Mouse (Mus musculus) embryonic facial prominence, embryonic 13.5 days (tissue): Measurements from ENCODE around the gene Cmtm4. TPM values are rescaled to one million over a fixed set of nuclear protein-coding genes. Genes with fewer than 3 reads are reported as not detected.
A peak's percentile ranks its signal among the peaks of the same experiment; 100 is the strongest.

Experiments used
- ATAC-seq: fragments of 200-750 bp; cut with Nextera tagmentation; 2 replicates; pipeline ENCODE4 v1.8.0; 2017; ENCODE audit warnings: low read depth; ENCODE audit not compliant: insufficient number of reproducible peaks, insufficient read depth, low FRiP score, low TSS enrichment
- H3K27ac ChIP-seq: fragments of 300-500 bp; sonication (generic); 2 replicates; pipeline ENCODE4 v1.5.1; 2015; ENCODE audit warnings: moderate library complexity, mild to moderate bottlenecking, inconsistent platforms
- H3K27me3 ChIP-seq: fragments of 300-500 bp; sonication (generic); 2 replicates; pipeline ENCODE4 v1.6.1; 2015; ENCODE audit warnings: mild to moderate bottlenecking, inconsistent platforms
- H3K36me3 ChIP-seq: fragments of 300-500 bp; sonication (generic); 2 replicates; pipeline ENCODE4 v1.6.1; 2015; ENCODE audit warnings: mild to moderate bottlenecking, inconsistent platforms
- H3K4me1 ChIP-seq: fragments of 300-500 bp; sonication (generic); 2 replicates; pipeline ENCODE4 v1.6.1; 2015; ENCODE audit warnings: inconsistent platforms
- H3K4me2 ChIP-seq: fragments of 300-500 bp; sonication (generic); 2 replicates; pipeline ENCODE4 v1.6.1; 2015; ENCODE audit warnings: moderate library complexity, mild to moderate bottlenecking, inconsistent platforms
- H3K4me3 ChIP-seq: fragments of 300-500 bp; sonication (generic); 2 replicates; pipeline ENCODE4 v1.5.1; 2015; ENCODE audit warnings: mild to moderate bottlenecking, inconsistent platforms
- H3K9ac ChIP-seq: fragments of 300-500 bp; sonication (generic); 2 replicates; pipeline ENCODE4 v1.6.1; 2015; ENCODE audit warnings: mild to moderate bottlenecking, inconsistent platforms
- H3K9me3 ChIP-seq: fragments of 300-500 bp; sonication (generic); 2 replicates; pipeline ENCODE4 v1.6.1; 2016; ENCODE audit warnings: inconsistent platforms
- WGBS: fragments of 180-500 bp; shearing (Covaris S2); methylation state at CpG from one replicate; pipeline ENCODE4 v1.1.7; 2015; ENCODE audit warnings: mixed read lengths; 5-methylcytosine and 5-hydroxymethylcytosine counted together
- polyA plus RNA-seq: library from polyadenylated mRNA; unstranded; fragments of >200 nt; fragmentation: Nextera tagmentation; extraction: Ambion mirVana; gene quantifications from 2 replicates; pipeline ENCODE4 v1.2.1, GENCODE M21; 2015

The Cmtm4 gene
- polyA plus RNA-seq, 1 experiment from 2014 or later, result 3.6 TPM

DNA sequence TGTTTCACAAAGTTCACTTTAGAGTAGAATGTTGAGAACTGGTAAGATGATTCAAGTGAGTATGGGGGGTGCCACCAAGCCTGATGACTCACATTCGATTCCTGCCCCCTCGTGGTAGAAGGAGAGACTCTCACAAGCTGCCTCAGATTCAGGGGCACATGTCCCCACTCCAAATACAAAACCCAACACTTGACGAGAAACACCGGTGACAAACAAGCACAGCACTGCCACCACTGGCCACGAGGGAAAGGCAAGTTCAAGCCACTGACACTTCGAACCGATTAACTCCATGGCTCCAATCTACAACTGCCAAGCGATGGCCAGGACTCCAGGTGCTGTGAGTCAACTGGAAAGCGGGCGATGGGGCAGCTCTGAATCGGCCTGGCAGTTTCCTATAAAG lies 21.8 kb downstream of the Cmtm4 start:
- Histone ChIP-seq H3K27ac (no peak overlapping the region), H3K9me3 (no peaks in the 10 kb centered on the region), H3K36me3 (0 out of 2 replicates have a peak, but pooled peaks cover 3% of the 10 kb centered on the region), H3K4me1 (peaks cover 32% of the 10 kb centered on the region), H3K4me2 (no peak overlapping the region), H3K9ac (no peak overlapping the region), H3K27me3 (no peaks in the 10 kb centered on the region; the same call in 1 of the 2 replicates), H3K4me3 (no peak overlapping the region)
- 83% methylated on average over 11 of the region's 11 CpGs for WGBS
- no peak for ATAC-seq

- Histone ChIP-seq H3K9me3 (no peaks in the 10 kb centered on the region), H3K9ac (no peak overlapping the region), H3K4me2 (no peak overlapping the region), H3K27ac (no peak overlapping the region), H3K4me3 (no peak overlapping the region), H3K36me3 (0 out of 2 replicates have a peak, but pooled peaks cover 3% of the 10 kb centered on the region), H3K27me3 (no peaks in the 10 kb centered on the region; the same call in 1 of the 2 replicates), H3K4me1 (peaks cover 40% of the 10 kb centered on the region)
- 91% methylated on average over 6 of the region's 6 CpGs for WGBS
- ATAC-seq, result no peak
These were observed 24.5 kb downstream of the Cmtm4 start for GRCm38 (mm10) chr8:104371121-104371520.

- Histone ChIP-seq H3K36me3 (0 out of 2 replicates have a peak, but pooled peaks cover 3% of the 10 kb centered on the region), H3K9ac (no peak overlapping the region), H3K4me1 (peaks cover 30% of the 10 kb centered on the region), H3K27me3 (no peaks in the 10 kb centered on the region; the same call in 1 of the 2 replicates), H3K4me3 (no peak overlapping the region), H3K9me3 (no peaks in the 10 kb centered on the region), H3K4me2 (no peak overlapping the region), H3K27ac (no peak overlapping the region)
- WGBS, result 81% methylated on average over 6 of the region's 6 CpGs
- no peak for ATAC-seq
These were observed 25.5 kb downstream of the Cmtm4 start for GRCm38 (mm10) chr8:104370071-104370470.

GRCm38 (mm10) chr8:104369591-104369990 lies 26.0 kb downstream of the Cmtm4 start:
- Histone ChIP-seq H3K4me1 (peaks cover 25% of the 10 kb centered on the region), H3K36me3 (0 out of 2 replicates have a peak, but pooled peaks cover 3% of the 10 kb centered on the region), H3K27ac (no peak overlapping the region), H3K4me2 (no peak overlapping the region), H3K9me3 (no peaks in the 10 kb centered on the region), H3K4me3 (no peak overlapping the region), H3K27me3 (no peaks in the 10 kb centered on the region; the same call in 1 of the 2 replicates), H3K9ac (no peak overlapping the region)
- whole genome bisulfite sequencing, result 76% methylated on average over 12 of the region's 12 CpGs
- no peak for ATAC-seq

GRCm38 (mm10) chr8:104367398-104367797 lies 28.2 kb downstream of the Cmtm4 start:
- no peak for ATAC-seq
- H3K4me2 ChIP-seq, result no peak overlapping the region
- H3K9ac ChIP-seq, result no peak overlapping the region
- no peak overlapping the region for H3K4me3 ChIP-seq
- 54% methylated on average over 5 of the region's 5 CpGs for WGBS
- 0 out of 2 replicates have a peak, but pooled peaks cover 3% of the 10 kb centered on the region for H3K36me3 ChIP-seq
- H3K9me3 ChIP-seq, result no peaks in the 10 kb centered on the region
- no peaks in the 10 kb centered on the region; the same call in 1 of the 2 replicates for H3K27me3 ChIP-seq
- peaks cover 23% of the 10 kb centered on the region for H3K4me1 ChIP-seq
- H3K27ac ChIP-seq, result no peak overlapping the region

- 85% methylated on average over 9 of the region's 9 CpGs for WGBS
- ATAC-seq, result no peak
These were observed 29.9 kb downstream of the Cmtm4 start for GRCm38 (mm10) chr8:104365695-104366094.

DNA sequence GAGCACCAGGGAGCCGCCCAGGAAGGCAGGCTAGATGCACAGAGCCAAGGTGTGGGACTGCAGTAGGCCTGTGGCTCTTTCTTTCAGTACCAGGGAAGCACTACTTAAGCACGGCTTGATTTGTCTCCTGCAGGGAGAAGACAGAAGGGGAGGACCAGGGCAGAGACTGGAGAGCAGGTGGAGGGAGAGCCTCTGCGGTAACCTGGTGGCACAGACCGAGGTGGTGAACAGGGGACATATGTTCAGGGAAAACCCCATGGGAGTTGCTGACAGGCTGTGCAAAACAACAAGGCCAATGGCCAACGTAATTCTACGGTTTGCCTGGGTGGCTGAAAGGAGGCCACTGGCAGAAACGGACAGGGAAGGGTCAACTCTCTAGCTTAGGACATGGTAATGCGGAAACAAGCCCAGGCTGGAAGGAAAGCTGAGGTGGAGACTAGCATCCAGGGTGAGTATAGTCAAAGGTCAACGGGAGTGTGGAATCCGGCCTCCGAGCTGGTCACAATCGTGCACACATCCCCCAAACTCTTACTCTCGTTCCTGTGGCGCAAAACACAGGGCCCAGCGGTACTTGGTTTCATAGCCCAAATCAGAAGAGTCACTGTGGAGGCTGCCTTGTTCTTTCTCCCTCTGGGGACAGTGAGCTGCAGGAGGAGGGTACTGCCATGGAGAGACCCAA lies 35.7 kb downstream of the Cmtm4 start:
- Histone ChIP-seq H3K27ac (no peak overlapping the region; the same call in 1 of the 2 replicates), H3K27me3 (no peaks in the 10 kb centered on the region), H3K9me3 (no peaks in the 10 kb centered on the region), H3K4me2 (no peak overlapping the region), H3K9ac (0 out of 2 replicates have a peak overlapping the region, but pooled peaks have one; percentile 17), H3K4me1 (peaks cover 9% of the 10 kb centered on the region; the same call in 1 of the 2 replicates), H3K36me3 (peaks cover 18% of the 10 kb centered on the region), H3K4me3 (no peak overlapping the region)
- ATAC-seq, result no peak
- 70% methylated on average over 15 of the region's 15 CpGs for WGBS

More at GRCm38 (mm10) chr8:104365695-104366094, 29.9 kb downstream of the Cmtm4 start:
- Histone ChIP-seq H3K4me3 (no peak overlapping the region), H3K4me2 (no peak overlapping the region), H3K36me3 (no peaks in the 10 kb centered on the region), H3K27ac (no peak overlapping the region), H3K27me3 (no peaks in the 10 kb centered on the region; the same call in 1 of the 2 replicates), H3K9ac (no peak overlapping the region), H3K4me1 (peaks cover 23% of the 10 kb centered on the region), H3K9me3 (no peaks in the 10 kb centered on the region)

GRCm38 (mm10) chr8:104358637-104359036 lies 37.0 kb downstream of the Cmtm4 start:
- no peak for ATAC-seq
- H3K9ac ChIP-seq, result no peak overlapping the region
- 86% methylated on average over 3 of the region's 3 CpGs for WGBS
- no peak overlapping the region for H3K27ac ChIP-seq
- H3K4me3 ChIP-seq, result no peak overlapping the region
- H3K36me3 ChIP-seq, result peaks cover 30% of the 10 kb centered on the region
- no peaks in the 10 kb centered on the region for H3K27me3 ChIP-seq
- no peaks in the 10 kb centered on the region for H3K9me3 ChIP-seq
- H3K4me1 ChIP-seq, result peaks cover 9% of the 10 kb centered on the region; the same call in 1 of the 2 replicates
- H3K4me2 ChIP-seq, result no peak overlapping the region

GRCm38 (mm10) chr8:104354504-104354903 lies 41.1 kb downstream of the Cmtm4 start:
- peaks cover 41% of the 10 kb centered on the region for H3K36me3 ChIP-seq
- no peak overlapping the region for H3K4me3 ChIP-seq
- ATAC-seq, result no peak; the same call in 1 of the 2 replicates
- 92% methylated on average over 10 of the region's 10 CpGs for WGBS
- no peaks in the 10 kb centered on the region for H3K27me3 ChIP-seq
- H3K9ac ChIP-seq, result no peak overlapping the region
- H3K4me1 ChIP-seq, result peaks cover 2% of the 10 kb centered on the region; the same call in 1 of the 2 replicates
- no peak overlapping the region for H3K4me2 ChIP-seq
- no peak overlapping the region for H3K27ac ChIP-seq
- H3K9me3 ChIP-seq, result no peaks in the 10 kb centered on the region

- H3K4me3 ChIP-seq, result no peak overlapping the region
- peaks cover 41% of the 10 kb centered on the region for H3K36me3 ChIP-seq
- H3K27me3 ChIP-seq, result no peaks in the 10 kb centered on the region
- no peak for ATAC-seq
- no peak overlapping the region for H3K9ac ChIP-seq
- H3K4me2 ChIP-seq, result no peak overlapping the region
- H3K4me1 ChIP-seq, result no peaks in the 10 kb centered on the region
- H3K9me3 ChIP-seq, result no peaks in the 10 kb centered on the region
- no peak overlapping the region for H3K27ac ChIP-seq
- WGBS, result 55% methylated on average over 5 of the region's 5 CpGs
These were observed 42.4 kb downstream of the Cmtm4 start for GRCm38 (mm10) chr8:104353186-104353585.

- Histone ChIP-seq H3K9ac (no peak overlapping the region), H3K36me3 (peaks cover 53% of the 10 kb centered on the region), H3K9me3 (no peaks in the 10 kb centered on the region), H3K27me3 (no peaks in the 10 kb centered on the region), H3K4me2 (no peak overlapping the region), H3K4me1 (no peaks in the 10 kb centered on the region), H3K4me3 (no peak overlapping the region), H3K27ac (no peak overlapping the region)
- 75% methylated on average over 13 of the region's 13 CpGs for WGBS
- no peak for ATAC-seq
These were observed 45.6 kb downstream of the Cmtm4 start for GRCm38 (mm10) chr8:104350047-104350446.

DNA sequence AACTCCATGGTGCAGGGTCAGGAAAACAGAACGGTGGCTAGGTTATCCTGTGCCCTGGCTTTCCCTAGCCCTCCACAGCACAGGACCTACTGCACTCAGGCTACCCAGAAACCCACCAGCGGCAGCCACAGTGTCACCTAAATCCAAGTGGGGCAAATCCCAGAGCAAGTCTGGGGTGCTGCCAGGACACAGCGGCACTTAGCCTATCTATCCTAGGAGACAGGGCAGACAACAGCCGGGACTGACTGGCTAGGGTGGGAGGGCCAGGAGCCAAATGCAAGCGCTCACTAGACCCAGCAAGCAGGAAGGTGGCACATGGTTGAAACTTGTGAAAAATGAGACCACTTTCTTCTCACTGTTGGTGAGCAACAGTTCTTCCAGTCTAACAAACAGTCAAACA lies 46.6 kb downstream of the Cmtm4 start:
- no peak overlapping the region for H3K4me2 ChIP-seq
- H3K9ac ChIP-seq, result no peak overlapping the region
- no peak overlapping the region for H3K4me3 ChIP-seq
- no peak overlapping the region for H3K27ac ChIP-seq
- WGBS, result 82% methylated on average over 5 of the region's 5 CpGs
- H3K36me3 ChIP-seq, result peaks cover 51% of the 10 kb centered on the region
- H3K27me3 ChIP-seq, result no peaks in the 10 kb centered on the region
- H3K9me3 ChIP-seq, result no peaks in the 10 kb centered on the region
- no peaks in the 10 kb centered on the region for H3K4me1 ChIP-seq
- no peak for ATAC-seq
